Mouse (Mus musculus) thymus, postnatal 36 days (tissue): Measurements from ENCODE around the gene Wbp2.
"Not testable (repeated sequence)": the region's sequence is repeated elsewhere in the genome, so short reads cannot be mapped to it uniquely, and the experiment has no call there.

Source experiments
- DNase-seq, 2 experiments: peaks; one replicate each; pipeline ENCODE4 v3.0.0; 2022; ENCODE audit warnings: mixed read lengths in 2 of 2

Wbp2 gene

DNA sequence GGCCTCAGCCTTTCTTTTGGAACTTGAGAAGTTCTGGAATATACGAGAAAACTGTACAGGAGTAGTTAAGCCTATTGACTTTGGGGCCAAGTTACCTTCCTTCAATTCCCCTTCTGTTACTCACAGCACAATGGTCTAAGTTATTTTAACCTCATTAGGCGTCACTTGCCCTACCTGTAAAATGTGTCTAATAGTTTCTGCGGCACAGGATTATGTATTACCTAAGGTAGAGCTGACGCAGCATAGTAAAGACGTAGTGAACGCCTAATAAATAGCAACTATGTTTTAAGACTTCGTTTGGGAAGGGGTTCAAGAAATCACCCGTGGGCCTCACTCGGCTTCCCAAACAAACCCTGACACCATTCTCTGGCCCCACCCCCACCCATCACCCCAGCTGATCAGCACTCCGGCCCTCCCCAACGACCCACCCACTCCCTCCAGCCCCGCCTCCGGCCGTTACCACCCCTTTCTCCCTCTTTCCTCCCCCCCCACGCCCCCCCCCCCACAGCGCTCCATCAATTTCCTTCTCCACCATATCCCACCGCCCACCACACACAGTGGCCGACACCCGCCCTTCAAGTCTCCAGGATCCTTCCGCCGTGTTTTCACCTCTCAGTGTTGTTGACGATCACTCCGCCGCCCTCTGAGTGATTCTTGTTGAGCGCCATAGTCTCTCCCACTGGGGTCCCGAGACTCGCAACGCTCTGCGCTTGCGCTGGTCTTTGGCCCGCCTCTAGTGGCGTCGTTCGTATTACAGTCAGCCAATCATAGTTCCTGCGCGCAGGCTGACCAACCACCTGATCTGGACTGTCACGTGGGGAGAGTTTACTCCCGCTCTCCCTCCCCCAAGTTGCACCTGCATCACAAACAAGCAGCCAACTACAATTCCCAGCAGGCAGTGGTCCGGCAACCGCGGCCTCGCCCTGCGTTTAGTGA lies at the start of gene Wbp2:
Gene Wbp2, minus strand, starts transcription at position 738 of the 936 bp plus-strand sequence.
- DNase-seq: peak; percentile 96 to 98

DNA sequence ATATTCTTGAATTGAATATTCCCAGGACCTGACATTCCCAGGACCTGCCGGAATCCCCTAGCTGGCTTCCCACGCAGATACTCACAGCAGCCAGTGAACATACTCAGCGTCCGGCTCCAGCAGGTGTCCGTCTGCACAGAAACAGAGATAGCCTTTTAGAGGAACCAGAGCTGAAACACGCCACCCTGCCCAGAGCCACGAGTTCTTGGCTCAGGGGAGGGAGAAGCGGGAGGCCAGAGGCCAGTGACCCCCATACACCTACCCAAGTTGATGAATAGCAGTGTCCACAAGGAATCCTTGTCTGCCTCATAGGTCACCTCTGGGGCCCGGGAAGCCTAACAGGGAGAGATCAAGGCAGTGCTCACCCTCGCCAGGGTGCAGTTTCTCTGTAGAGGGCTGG lies 47.4 kb upstream of the Wbp2 start:
- DNase-seq: no peak

GRCm38 (mm10) chr11:116133497-116133896 lies 46.7 kb upstream of the Wbp2 start:
- no peak for DNase-seq

GRCm38 (mm10) chr11:116132366-116133333 lies 45.9 kb upstream of the Wbp2 start:
- no peak for DNase-seq

DNA sequence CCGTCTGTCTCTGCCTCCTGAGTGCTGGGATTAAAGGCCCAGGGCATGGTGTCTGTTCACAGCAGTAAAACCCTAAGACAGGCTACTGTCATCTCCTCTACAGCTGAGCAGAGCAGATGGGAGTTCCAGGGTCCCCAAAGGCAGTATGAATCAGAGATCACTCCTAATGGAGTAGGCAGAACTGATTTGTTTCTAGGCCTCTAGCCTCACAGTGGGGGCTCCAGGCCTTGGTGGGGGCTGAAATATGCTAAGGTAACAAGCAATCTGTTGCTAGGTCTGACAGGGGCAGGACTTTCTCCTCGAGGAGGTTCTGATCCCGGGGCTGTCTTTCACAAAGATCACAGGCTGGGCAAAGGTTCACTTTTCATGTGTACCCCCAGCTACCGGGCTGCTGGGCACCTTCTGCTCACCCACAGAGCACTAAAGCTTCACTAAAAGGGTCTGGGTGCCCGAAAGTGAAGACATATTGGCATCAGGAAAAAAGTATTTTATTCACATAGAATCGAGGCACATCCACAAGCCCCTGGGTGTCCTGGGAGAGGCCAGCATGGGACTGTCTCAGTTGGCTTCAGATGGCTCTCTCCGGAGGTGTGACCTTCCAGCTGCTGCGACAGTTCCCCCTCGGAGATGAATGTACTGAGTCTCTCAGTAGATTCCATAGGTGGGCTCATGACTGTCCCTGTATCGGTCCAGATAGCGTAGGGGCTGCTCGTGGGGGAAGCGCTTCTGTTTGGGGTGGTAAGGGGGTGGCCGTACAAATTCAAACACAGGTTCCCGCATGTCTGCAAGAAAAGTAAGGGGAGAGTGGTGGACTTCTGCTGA lies 44.8 kb upstream of the Wbp2 start:
- DNase-seq: no peak

DNA sequence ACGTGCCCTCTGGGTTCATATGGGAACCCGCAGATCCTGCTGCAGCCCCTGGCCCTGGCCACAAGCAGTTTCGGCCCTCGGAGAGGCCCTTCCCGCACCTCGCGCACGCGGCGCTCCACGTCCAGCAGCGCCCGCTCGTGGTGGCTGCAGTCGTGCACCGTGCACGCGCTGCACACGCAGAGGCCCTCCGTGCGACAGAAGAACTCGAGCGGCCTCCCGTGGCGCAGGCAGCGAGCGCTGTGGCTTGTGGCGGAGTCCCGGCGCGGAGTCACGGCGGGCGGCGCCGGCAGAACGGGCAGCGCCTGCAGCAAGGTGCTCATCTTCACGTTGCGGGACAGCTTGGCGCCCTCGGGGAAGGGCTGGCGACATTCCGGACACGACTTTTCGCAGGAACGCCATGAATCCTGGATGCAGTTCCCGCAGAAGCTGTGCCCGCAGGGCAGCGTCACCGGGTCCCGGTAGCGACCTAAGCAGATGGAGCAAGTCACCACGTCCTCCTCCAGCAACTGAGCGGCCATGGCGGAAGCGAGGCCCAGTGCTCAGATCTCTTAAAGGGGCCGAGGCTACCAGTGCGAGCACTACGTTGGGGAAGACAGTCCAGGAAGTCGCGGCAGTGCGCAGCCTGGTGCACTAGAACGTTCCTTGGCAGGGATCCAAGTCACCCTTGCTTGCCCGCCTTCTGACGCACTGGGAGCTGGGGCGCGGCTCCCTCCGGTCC lies 43.9 kb upstream of the Wbp2 start, which contains the start of gene Trim65:
Gene Trim65, minus strand, starts transcription at position 641 of the 718 bp plus-strand sequence.
- peak; percentile 87 to 91 for DNase-seq

DNA sequence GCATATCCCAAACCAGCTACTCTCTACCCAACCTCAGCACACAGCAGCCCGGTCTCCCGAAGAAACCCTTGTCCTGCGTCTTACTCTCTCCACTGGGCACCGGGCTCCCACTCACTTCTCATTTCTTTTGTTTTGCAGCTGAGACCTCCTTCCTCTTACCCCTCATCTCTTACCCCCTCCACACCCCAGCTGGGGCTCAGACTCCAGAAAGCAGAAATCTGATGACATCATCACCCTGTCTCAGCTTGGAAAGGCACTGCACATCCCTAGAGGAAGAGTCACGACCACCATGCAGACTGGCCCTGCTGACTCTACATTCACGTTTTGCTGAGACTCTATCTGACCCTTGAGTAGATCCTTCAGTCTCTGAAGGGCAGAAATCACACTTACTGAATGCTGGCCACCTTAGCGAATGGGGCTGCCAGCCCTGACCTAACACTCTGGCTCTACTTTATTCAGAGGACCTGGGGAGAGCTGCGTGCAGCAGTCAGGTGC lies 43.2 kb upstream of the Wbp2 start:
- DNase-seq: peak; percentile 22 to 48

DNA sequence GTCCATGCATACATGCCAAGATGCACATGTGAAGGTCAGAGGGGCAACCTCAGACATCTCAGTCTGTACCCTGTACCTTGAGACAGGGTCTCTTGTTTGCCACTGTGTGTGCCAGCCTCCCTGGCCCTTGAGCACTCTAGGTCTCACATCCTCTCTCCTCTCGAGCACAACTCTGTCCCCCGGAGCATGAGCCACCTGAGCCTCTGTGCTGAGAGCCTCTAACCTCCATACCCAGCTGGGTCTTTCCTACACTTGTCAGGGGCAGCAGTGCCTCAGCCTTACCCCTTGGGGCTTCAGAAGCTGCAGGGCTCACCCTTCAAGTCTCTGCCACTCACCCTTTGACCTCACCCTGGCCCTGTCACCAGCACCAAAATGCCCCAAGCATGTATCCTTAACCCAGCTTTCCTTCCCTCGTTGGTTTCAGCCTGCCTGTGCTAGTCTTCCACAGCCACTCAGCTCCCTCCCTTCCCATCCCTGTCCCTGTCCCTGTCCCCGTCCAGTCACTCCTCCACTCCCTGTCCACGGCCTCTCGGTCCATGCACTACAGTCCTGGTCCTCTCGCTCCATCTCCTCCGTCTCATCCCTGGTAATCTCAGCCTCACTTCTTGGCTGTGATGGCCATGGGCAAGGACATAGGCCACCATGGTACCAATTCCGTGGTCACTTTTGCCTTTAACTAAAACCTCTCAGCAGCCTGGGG lies 42.4 kb upstream of the Wbp2 start:
- no peak for DNase-seq

GRCm38 (mm10) chr11:116127986-116128385 lies 41.2 kb upstream of the Wbp2 start:
- no peak for DNase-seq

GRCm38 (mm10) chr11:116127156-116127980 lies 40.6 kb upstream of the Wbp2 start, which contains the start of gene Trim47:
TSS of gene Trim47 (minus strand) at chr11:116127210.
- peak in 1 of 2 experiments; percentile 21 for DNase-seq

- no peak for DNase-seq
Observed at GRCm38 (mm10) chr11:116126261-116126660, 39.5 kb upstream of the Wbp2 start.

GRCm38 (mm10) chr11:116121731-116122245 lies 35.0 kb upstream of the Wbp2 start:
- DNase-seq: not testable (repeated sequence)

DNA sequence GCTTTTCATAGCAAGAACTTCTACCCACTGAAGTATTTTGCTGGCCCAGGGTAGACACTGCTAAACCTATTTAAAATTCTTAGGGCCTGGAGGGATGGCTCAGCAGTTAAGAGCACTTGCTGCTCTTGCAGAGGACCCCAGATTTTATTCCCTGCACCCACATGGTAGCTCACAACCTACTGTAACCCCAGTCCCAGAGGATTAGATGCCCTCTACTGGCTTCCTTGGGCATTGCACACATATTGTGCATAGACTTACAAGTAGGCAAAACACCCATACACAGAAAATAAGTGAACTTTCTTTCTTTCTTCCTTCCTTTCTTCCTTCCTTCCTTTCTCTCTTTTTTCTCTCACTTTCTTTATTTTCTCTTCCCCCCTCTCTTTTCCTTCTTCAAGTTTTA lies 31.0 kb upstream of the Wbp2 start:
- DNase-seq: peak in 1 of 2 experiments; percentile 16

GRCm38 (mm10) chr11:116117241-116117640 lies 30.4 kb upstream of the Wbp2 start:
- no peak for DNase-seq

DNA sequence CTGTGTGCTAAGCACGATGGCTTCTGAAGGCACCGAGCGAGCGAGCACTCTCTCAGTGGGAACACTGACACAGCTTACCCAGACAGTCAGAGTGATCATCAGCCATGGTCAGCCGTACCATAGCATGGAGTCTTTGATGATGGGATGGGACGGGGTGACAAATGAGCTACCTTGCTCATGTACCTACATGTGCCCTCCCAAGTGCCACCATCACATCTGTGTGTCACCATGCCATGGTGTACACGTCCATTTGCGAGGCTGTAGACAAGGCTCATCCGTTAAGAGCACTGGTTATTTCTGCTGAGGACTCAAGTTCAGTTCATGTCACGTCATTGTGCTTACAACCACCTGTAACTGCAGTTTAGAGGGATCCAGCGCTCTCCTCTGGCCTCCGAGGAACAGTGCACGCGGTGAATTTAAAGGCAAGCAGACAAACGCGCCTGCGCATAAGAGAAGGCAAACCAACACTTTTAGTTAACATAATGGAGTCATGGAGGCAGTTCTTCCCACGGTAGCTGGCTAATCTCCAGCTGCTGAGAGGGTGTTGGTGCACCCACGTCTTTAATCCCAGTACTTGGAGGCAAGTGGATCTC lies 24.9 kb upstream of the Wbp2 start:
- DNase-seq: no peak

DNA sequence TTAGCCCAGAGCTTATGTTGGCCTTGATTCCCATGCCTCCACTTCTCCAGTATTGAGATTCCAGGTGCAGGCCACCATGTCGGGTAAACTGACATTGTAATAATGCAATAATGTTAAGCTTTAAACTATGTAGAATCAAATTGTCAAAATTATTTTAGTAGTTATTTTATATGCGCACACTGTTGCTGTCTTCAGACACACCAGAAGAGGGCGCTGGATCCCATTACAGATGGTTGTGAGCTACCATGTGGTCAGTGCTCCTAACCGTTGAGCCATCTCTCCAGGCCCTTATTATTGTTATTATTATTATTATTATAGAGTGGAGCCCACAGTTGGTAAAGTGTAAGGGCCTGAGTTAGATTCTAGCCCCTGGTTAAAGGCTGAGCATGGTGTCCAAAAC lies 24.3 kb upstream of the Wbp2 start:
- DNase-seq: no peak

DNA sequence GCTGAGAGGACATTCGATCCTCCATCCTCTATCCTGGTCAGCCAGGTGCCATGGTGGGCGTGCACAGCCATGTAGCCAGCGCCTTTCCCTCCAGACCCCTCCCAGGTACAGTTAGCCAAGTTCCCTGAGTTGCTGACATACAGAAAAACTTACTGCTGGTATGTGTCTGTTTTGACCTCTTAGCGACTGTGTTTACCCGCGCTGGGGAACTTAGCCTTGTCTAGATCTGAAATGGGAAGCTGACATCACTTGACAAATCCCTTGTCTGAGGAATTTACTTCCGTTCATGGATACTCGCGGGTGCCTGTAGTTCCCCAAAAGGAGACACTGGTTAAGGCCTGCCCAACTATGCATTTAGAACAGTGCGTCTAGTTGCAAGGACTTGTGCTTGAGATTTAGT lies 23.7 kb upstream of the Wbp2 start:
- no peak for DNase-seq

GRCm38 (mm10) chr11:116110131-116110530 lies 23.3 kb upstream of the Wbp2 start:
- no peak for DNase-seq
